Mouse (Mus musculus): Measurements from ENCODE around the gene Stk33. TPM values are rescaled to one million over a fixed set of nuclear protein-coding genes. Genes with fewer than 3 reads are reported as not detected.

The Stk33 gene
- polyA plus RNA-seq, 1 experiment from 2014 or later = 8.8 TPM

DNA sequence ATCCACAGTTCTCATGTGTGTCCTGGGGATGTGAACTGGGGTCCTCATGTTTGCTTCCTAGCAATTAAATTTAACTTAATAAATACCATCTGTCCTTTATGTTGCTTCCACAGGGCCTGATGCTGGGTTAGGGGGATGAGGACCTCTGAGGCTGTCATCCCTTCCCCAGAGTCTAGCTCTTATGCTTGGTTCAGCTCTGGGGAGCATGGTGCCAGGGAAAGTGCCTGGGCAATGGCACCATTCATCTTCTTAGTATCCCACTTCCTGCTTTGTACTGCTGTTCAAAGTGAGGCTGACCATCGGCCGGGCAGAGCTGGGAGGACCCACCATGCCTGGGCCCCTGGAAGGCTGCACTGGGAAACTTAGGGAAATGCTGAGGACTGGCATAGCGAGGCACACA is 163.7 kb downstream of the Stk33 start:
- Histone ChIP-seq H3K4me1 (ENCODE audit: control insufficient read depth, insufficient read depth, low read depth, low read length) (peaks cover 3% of the 10 kb centered on the region; the same call in 1 of the 2 replicates), H3K4me3 (ENCODE audit: low read length) (no peak overlapping the region), H3K36me3 (ENCODE audit: control insufficient read depth, insufficient read depth, low read length) (no peaks in the 10 kb centered on the region), H3K27me3 (replicated peaks; ENCODE audit: control insufficient read depth, insufficient read depth, low read length) (no peaks in the 10 kb centered on the region; the same call in 1 of the 2 replicates), H3K4me2 (ENCODE audit: low read length) (no peak overlapping the region), H3K9me3 (ENCODE audit: control insufficient read depth, low read length) (no peaks in the 10 kb centered on the region), H3K27ac (ENCODE audit: low read depth, low read length) (no peak overlapping the region), H3K9ac (ENCODE audit: low read depth, low read length) (no peak overlapping the region)
- 73% methylated on average over 3 of the region's 3 CpGs for WGBS
- ATAC-seq = no peak

DNA sequence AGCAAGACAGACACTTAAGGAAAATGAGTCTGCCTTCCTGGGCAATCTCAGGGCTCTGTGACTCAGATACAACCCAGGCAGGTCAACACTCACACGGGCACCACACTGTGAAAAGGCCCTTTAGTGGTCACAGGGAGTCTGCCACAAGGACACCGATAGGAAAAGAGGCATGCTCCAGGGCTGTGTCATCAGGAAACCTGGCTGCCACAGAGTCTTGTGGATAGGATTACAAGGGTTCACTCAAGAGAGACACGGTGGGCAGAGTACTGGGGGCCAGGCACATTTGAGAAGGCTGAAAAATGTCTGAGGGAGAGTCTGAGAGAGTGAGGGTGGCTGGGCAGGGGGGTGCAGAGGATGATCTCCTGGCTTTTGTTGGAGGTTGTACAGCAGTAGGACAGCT is 164.6 kb downstream of the Stk33 start:
- 64% methylated on average over 3 of the region's 3 CpGs for WGBS
- no peaks in the 10 kb centered on the region for H3K9me3 ChIP-seq (ENCODE audit: control insufficient read depth, low read length)
- no peaks in the 10 kb centered on the region for H3K36me3 ChIP-seq (ENCODE audit: control insufficient read depth, insufficient read depth, low read length)
- no peaks in the 10 kb centered on the region; the same call in 1 of the 2 replicates for H3K27me3 ChIP-seq (replicated peaks; ENCODE audit: control insufficient read depth, insufficient read depth, low read length)
- no peak for ATAC-seq
- H3K9ac ChIP-seq (ENCODE audit: low read depth, low read length) = no peak overlapping the region
- no peak overlapping the region for H3K27ac ChIP-seq (ENCODE audit: low read depth, low read length)
- peaks cover 5% of the 10 kb centered on the region for H3K4me1 ChIP-seq (ENCODE audit: control insufficient read depth, insufficient read depth, low read depth, low read length)
- no peak overlapping the region for H3K4me2 ChIP-seq (ENCODE audit: low read length)
- H3K4me3 ChIP-seq (ENCODE audit: low read length) = no peak overlapping the region

DNA sequence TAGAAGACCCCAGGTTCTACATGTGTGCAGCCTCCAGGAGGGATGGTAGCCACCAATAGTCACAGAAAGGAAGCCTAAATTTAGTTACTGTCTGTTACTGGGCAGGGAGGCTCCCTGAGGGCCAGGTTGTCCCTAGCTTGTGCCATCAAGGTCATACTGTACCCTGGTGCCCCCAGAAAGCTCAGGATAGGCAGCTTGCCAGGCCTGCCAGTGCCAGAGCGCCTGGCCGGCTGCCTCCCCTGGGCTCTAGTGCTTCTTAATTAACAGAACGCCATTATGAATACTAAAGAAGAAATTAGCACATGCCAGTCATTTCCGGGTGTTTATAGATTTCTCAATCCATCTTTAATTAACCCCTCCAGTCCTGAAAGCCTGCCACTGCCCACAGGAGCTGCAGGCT is 169.8 kb downstream of the Stk33 start:
- H3K27me3 ChIP-seq (replicated peaks; ENCODE audit: control insufficient read depth, insufficient read depth, low read length) = no peaks in the 10 kb centered on the region
- no peak overlapping the region for H3K9ac ChIP-seq (ENCODE audit: low read depth, low read length)
- no peak overlapping the region for H3K27ac ChIP-seq (ENCODE audit: low read depth, low read length)
- peaks cover 6% of the 10 kb centered on the region; the same call in 1 of the 2 replicates for H3K4me1 ChIP-seq (ENCODE audit: control insufficient read depth, insufficient read depth, low read depth, low read length)
- H3K4me2 ChIP-seq (ENCODE audit: low read length) = no peak overlapping the region
- no peaks in the 10 kb centered on the region for H3K9me3 ChIP-seq (ENCODE audit: control insufficient read depth, low read length)
- ATAC-seq = no peak
- no peak overlapping the region for H3K4me3 ChIP-seq (ENCODE audit: low read length)
- WGBS = 21% methylated on average over 4 of the region's 4 CpGs
- H3K36me3 ChIP-seq (ENCODE audit: control insufficient read depth, insufficient read depth, low read length) = no peaks in the 10 kb centered on the region

DNA sequence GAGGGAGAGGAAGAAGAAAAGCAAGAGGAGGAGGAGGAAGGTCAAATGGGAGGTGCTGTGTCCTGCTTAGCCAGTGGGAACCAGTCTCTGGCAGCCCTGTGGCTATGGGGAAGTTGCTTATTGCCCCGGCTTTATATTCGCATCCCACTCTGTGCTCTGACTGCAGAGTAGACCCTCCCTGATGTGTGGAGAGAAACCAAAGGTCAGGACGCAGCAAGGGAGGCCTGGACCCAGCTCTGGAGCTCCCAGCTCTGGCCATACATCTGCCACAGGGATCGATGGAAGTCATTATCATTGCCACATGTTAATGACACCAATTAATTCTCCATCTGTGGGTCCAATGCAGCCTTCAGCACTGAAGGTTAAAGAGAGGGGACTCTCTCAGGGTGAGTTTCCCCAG is 171.5 kb downstream of the Stk33 start:
- H3K9ac ChIP-seq (ENCODE audit: low read depth, low read length) = no peak overlapping the region
- no peaks in the 10 kb centered on the region for H3K36me3 ChIP-seq (ENCODE audit: control insufficient read depth, insufficient read depth, low read length)
- 51% methylated on average over 4 of the region's 4 CpGs for WGBS
- H3K27me3 ChIP-seq (replicated peaks; ENCODE audit: control insufficient read depth, insufficient read depth, low read length) = no peaks in the 10 kb centered on the region
- H3K27ac ChIP-seq (ENCODE audit: low read depth, low read length) = no peak overlapping the region
- no peak overlapping the region for H3K4me3 ChIP-seq (ENCODE audit: low read length)
- H3K4me1 ChIP-seq (ENCODE audit: control insufficient read depth, insufficient read depth, low read depth, low read length) = peaks cover 6% of the 10 kb centered on the region; the same call in 1 of the 2 replicates
- ATAC-seq = peak; percentile 22; the same call in 1 of the 2 replicates
- H3K9me3 ChIP-seq (ENCODE audit: control insufficient read depth, low read length) = no peaks in the 10 kb centered on the region
- no peak overlapping the region for H3K4me2 ChIP-seq (ENCODE audit: low read length)

DNA sequence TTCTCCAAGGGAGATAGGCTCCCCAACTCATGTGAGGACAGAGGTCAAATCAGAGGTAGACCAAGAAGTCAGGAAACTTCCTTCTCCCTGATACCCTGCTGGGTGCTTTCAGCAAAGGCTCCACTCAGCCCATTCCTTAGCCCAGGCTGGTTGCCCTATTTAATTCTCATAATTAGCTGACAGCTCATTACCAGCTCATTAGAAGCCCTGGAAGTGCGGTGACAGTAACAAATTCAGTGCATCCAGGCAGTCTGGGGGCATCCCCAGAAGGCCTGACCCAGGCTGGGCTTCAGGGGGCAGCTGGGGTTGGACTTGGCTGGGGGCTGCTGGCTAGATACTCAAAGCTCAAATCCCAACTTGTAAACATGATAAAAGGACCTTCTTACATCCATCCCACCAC is 172.7 kb downstream of the Stk33 start:
- H3K36me3 ChIP-seq (ENCODE audit: control insufficient read depth, insufficient read depth, low read length) = no peaks in the 10 kb centered on the region
- H3K27me3 ChIP-seq (replicated peaks; ENCODE audit: control insufficient read depth, insufficient read depth, low read length) = no peaks in the 10 kb centered on the region
- no peak overlapping the region for H3K4me2 ChIP-seq (ENCODE audit: low read length)
- H3K9ac ChIP-seq (ENCODE audit: low read depth, low read length) = no peak overlapping the region
- H3K27ac ChIP-seq (ENCODE audit: low read depth, low read length) = no peak overlapping the region
- H3K4me1 ChIP-seq (ENCODE audit: control insufficient read depth, insufficient read depth, low read depth, low read length) = peaks cover 6% of the 10 kb centered on the region; the same call in 1 of the 2 replicates
- H3K4me3 ChIP-seq (ENCODE audit: low read length) = no peak overlapping the region
- no peak for ATAC-seq
- H3K9me3 ChIP-seq (ENCODE audit: control insufficient read depth, low read length) = no peaks in the 10 kb centered on the region
- WGBS = 39% methylated on average over 1 of the region's 1 CpGs

DNA sequence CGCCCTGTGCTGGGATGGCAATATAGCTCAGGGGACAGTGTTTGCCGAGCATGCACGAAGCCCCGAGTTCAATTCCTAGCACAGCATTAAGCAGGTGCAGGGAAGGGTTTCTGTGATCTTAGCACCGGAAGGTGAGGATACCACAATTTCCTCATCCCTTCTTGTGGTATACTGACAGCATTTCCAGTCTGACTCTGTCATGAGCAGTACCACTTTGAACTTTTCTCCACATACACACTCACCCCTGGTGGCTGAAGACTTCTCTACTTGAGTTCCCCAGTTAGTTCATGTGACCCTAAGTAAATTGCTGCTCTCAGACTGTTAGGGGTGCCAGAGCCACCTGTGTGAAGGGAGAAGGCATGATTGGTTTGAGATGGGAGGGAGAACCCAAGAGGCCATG is 173.3 kb downstream of the Stk33 start:
- no peak overlapping the region for H3K27ac ChIP-seq (ENCODE audit: low read depth, low read length)

DNA sequence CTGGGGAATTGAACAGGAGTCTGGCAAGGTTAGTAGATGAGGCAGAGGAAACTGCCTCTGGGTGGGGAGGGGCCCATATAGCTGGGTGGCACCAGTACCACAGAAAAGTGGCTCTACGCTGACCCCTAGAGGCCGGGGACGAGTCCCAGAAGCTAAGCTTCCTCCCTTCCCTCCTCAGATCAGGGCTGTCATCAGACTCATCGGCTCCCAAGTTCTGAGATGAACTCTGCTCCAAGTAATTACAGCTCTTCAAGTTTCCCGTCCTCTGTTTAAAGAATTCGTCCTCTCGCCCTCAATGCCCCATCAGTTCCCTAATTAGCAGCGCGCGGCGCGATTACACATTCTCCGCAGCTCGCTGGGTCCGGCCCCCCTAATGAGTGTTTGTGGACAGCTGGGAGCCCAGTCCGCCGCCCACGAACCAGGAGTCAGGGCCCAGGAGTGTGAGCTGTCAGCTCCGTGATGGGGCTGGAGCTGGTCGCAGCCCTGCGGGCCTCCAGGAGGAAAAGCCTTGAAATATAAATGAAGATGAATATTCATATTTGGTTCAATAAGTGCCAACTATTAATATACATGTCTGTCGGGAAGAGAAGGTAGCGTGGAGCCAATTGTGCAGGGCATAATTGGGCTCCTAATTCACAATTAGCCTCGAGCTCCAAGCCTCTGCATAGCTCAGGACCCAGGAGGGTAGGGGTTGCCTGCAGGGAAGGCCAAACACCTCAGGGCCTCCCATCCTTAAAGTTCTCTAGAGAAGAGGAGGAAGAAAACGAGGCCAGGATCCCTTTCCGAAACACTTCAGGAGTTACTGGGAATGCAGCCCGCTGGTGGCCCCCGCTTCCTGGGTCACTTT is 183.2 kb downstream of the Stk33 start:
- ATAC-seq = peak; percentile 74
- Histone ChIP-seq H3K4me1 (ENCODE audit: control insufficient read depth, insufficient read depth, low read depth, low read length) (peaks cover 5% of the 10 kb centered on the region), H3K4me3 (ENCODE audit: low read length) (no peak overlapping the region)

More for the DNA sequence above, 173.3 kb downstream of the Stk33 start:
- Histone ChIP-seq H3K36me3 (ENCODE audit: control insufficient read depth, insufficient read depth, low read length) (no peaks in the 10 kb centered on the region), H3K9me3 (ENCODE audit: control insufficient read depth, low read length) (no peaks in the 10 kb centered on the region), H3K4me2 (ENCODE audit: low read length) (no peak overlapping the region), H3K4me1 (ENCODE audit: control insufficient read depth, insufficient read depth, low read depth, low read length) (peaks cover 6% of the 10 kb centered on the region; the same call in 1 of the 2 replicates), H3K27me3 (replicated peaks; ENCODE audit: control insufficient read depth, insufficient read depth, low read length) (no peaks in the 10 kb centered on the region), H3K9ac (ENCODE audit: low read depth, low read length) (no peak overlapping the region), H3K4me3 (ENCODE audit: low read length) (no peak overlapping the region)
- WGBS = 90% methylated on average over 5 of the region's 5 CpGs
- no peak for ATAC-seq

DNA sequence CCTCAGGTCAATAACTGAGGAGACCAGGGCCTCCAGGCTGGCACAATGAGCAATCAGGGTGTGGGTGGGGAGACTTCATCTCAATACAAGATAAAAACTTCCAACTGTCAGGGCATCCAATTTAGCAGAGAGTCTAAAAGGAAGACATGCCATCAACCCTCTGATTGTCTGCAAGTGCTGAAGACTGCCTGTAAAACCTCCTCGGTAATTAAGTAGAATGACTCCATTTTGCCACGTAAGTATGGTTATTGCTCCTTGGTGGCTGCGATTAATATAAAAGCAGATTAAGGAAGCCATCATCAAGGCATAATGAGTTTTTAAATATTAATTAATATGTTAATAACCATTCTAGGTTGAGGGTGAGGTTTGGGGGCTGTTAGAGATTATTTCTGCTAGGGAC is 187.5 kb downstream of the Stk33 start:
- no peak overlapping the region for H3K4me2 ChIP-seq (ENCODE audit: low read length)
- no peaks in the 10 kb centered on the region for H3K27me3 ChIP-seq (replicated peaks; ENCODE audit: control insufficient read depth, insufficient read depth, low read length)
- H3K9me3 ChIP-seq (ENCODE audit: control insufficient read depth, low read length) = no peaks in the 10 kb centered on the region
- H3K9ac ChIP-seq (ENCODE audit: low read depth, low read length) = no peak overlapping the region
- H3K4me1 ChIP-seq (ENCODE audit: control insufficient read depth, insufficient read depth, low read depth, low read length) = peaks cover 5% of the 10 kb centered on the region
- WGBS = 53% methylated on average over 3 of the region's 3 CpGs
- no peaks in the 10 kb centered on the region for H3K36me3 ChIP-seq (ENCODE audit: control insufficient read depth, insufficient read depth, low read length)
- H3K4me3 ChIP-seq (ENCODE audit: low read length) = no peak overlapping the region
- H3K27ac ChIP-seq (ENCODE audit: low read depth, low read length) = no peak overlapping the region
- ATAC-seq = peak; percentile 16; the same call in 1 of the 2 replicates

More for the DNA sequence above, 183.2 kb downstream of the Stk33 start:
- no peak overlapping the region for H3K27ac ChIP-seq (ENCODE audit: low read depth, low read length)
- H3K9me3 ChIP-seq (ENCODE audit: control insufficient read depth, low read length) = no peaks in the 10 kb centered on the region
- 13% methylated on average over 28 of the region's 28 CpGs for WGBS
- no peak overlapping the region for H3K9ac ChIP-seq (ENCODE audit: low read depth, low read length)
- H3K4me2 ChIP-seq (ENCODE audit: low read length) = peak overlapping the region; percentile 39
- H3K36me3 ChIP-seq (ENCODE audit: control insufficient read depth, insufficient read depth, low read length) = no peaks in the 10 kb centered on the region
- H3K27me3 ChIP-seq (replicated peaks; ENCODE audit: control insufficient read depth, insufficient read depth, low read length) = no peaks in the 10 kb centered on the region; the same call in 1 of the 2 replicates

DNA sequence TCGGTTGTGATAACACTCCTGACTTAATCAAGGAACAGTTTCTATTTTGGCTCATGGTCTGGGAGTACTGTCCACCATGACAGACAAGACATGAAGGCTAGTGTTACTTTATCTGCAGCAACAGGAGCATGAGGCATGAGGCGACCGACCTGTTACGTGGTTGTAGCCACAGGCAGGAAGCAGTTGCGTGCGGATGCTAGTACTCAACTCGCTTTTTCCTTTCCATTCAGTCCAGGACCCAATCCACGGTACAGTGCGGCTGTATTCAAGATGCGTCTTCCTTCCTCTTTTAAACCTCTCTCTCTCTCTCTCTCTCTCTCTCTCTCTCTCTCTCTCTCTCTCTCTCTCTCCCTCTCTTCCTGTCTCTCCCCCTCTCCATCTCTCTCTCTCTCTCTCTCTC is 194.1 kb downstream of the Stk33 start:
- no peak overlapping the region for H3K4me2 ChIP-seq (ENCODE audit: low read length)
- ATAC-seq = no peak
- H3K9ac ChIP-seq (ENCODE audit: low read depth, low read length) = no peak overlapping the region
- 93% methylated on average over 10 of the region's 10 CpGs for WGBS
- H3K27ac ChIP-seq (ENCODE audit: low read depth, low read length) = no peak overlapping the region
- H3K27me3 ChIP-seq (replicated peaks; ENCODE audit: control insufficient read depth, insufficient read depth, low read length) = no peaks in the 10 kb centered on the region
- H3K9me3 ChIP-seq (ENCODE audit: control insufficient read depth, low read length) = no peaks in the 10 kb centered on the region
- H3K4me1 ChIP-seq (ENCODE audit: control insufficient read depth, insufficient read depth, low read depth, low read length) = peaks cover 3% of the 10 kb centered on the region
- no peak overlapping the region for H3K4me3 ChIP-seq (ENCODE audit: low read length)
- H3K36me3 ChIP-seq (ENCODE audit: control insufficient read depth, insufficient read depth, low read length) = no peaks in the 10 kb centered on the region

Measured in hindbrain, embryonic 16.5 days (tissue).